Mouse (Mus musculus) heart, postnatal 0 days (tissue): ENCODE measurements around the gene Pfkfb3. TPM values are rescaled to one million over a fixed set of nuclear protein-coding genes. Genes with fewer than 3 reads are reported as not detected.

Source experiments
- ATAC-seq: fragments of 200-750 bp; cut with Nextera tagmentation; 2 replicates; pipeline ENCODE4 v1.8.0; 2017; ENCODE audit warnings: low read depth, moderate number of reproducible peaks, moderate library complexity; ENCODE audit not compliant: insufficient read depth
- DNase-seq: peaks from one replicate; pipeline ENCODE4 v3.0.0-alpha.2; 2016; ENCODE audit warnings: low spot score
- H3K27ac ChIP-seq: fragments of 300-500 bp; sonication (generic); 2 replicates; pipeline ENCODE4 v1.5.1; 2014; ENCODE audit warnings: low read depth, mild to moderate bottlenecking
- H3K27me3 ChIP-seq: fragments of 300-500 bp; sonication (generic); 2 replicates; pipeline ENCODE4 v1.6.1; 2014; ENCODE audit warnings: low read length, mixed read lengths; ENCODE audit not compliant: control insufficient read depth, insufficient read depth
- H3K36me3 ChIP-seq: fragments of 300-500 bp; sonication (generic); replicated peaks from 2 replicates; pipeline ENCODE4 v1.6.1; 2014; ENCODE audit warnings: low read length, mixed read lengths; ENCODE audit not compliant: control insufficient read depth, insufficient read depth
- H3K4me1 ChIP-seq: fragments of 300-500 bp; sonication (generic); 2 replicates; pipeline ENCODE4 v1.6.1; 2014; ENCODE audit warnings: antibody characterized with exemption; ENCODE audit not compliant: control insufficient read depth, insufficient read depth
- H3K4me2 ChIP-seq: fragments of 300-500 bp; sonication (generic); 2 replicates; pipeline ENCODE4 v1.6.1; 2014; ENCODE audit warnings: low read depth, mild to moderate bottlenecking, low read length, moderate library complexity
- H3K4me3 ChIP-seq: fragments of 300-500 bp; sonication (generic); 2 replicates; pipeline ENCODE4 v1.5.1; 2014; ENCODE audit warnings: low read depth, low read length
- H3K9ac ChIP-seq: fragments of 300-500 bp; sonication (generic); replicated peaks from 2 replicates; pipeline ENCODE4 v1.6.1; 2014; ENCODE audit warnings: low read depth, low read length, mixed read lengths
- H3K9me3 ChIP-seq: fragments of 300-500 bp; sonication (generic); replicated peaks from 2 replicates; pipeline ENCODE4 v1.6.1; 2016; ENCODE audit warnings: low read length; ENCODE audit not compliant: control insufficient read depth
- CTCF ChIP-seq: IDR thresholded peaks from 2 replicates; pipeline ENCODE4 v1.5.1; 2016; ENCODE audit warnings: antibody characterized with exemption, control low read depth, low read depth
- EP300 ChIP-seq: IDR thresholded peaks from 2 replicates; pipeline ENCODE4 v1.6.1; 2016; ENCODE audit warnings: antibody characterized with exemption, low read depth
- WGBS: fragments of 180-500 bp; shearing (Covaris S2); extraction: QIAGEN DNeasy Blood & Tissue Kit; methylation state at CpG from one replicate; pipeline ENCODE4 v1.1.7; 2014; 5-methylcytosine and 5-hydroxymethylcytosine counted together
- polyA plus RNA-seq: library from polyadenylated mRNA; unstranded; fragments of >200 nt; fragmentation: Nextera tagmentation; extraction: Ambion mirVana; gene quantifications from 2 replicates; pipeline ENCODE4 v1.2.1, GENCODE M21; 2015
- total RNA-seq: library from RNA; depleted of rRNA; stranded (reverse); fragments of >200 nt; gene quantifications from 2 replicates; pipeline ENCODE4 v1.2.3, GENCODE M21; 2014; ENCODE audit warnings: low replicate concordance

The Pfkfb3 gene
- total and polyA plus RNA-seq, 2 experiments from 2014 or later, result 2.4 to 3.5 TPM

DNA sequence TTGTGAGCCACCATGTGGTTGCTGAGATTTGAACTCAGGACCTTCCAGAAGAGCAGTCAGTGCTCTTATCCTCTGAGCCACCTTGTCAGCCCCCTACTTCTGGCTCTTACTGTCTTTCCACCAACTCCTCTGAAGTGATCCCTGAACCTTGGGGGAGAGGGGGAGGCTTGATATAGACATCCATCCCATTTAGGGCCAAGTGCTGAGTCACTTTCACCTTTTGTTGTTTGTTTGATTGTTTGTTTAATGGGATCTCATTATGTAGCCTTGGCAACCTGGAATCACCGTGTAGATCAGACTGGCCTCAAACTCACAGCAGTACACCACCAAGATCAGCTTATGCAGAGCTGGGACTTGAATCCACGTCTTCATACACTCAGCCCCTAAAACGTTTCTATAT lies 3.4 kb upstream of the Pfkfb3 start:
- H3K4me1 ChIP-seq, result peaks cover 10% of the 10 kb centered on the region; the same call in 1 of the 2 replicates
- ATAC-seq (no peak), DNase-seq (no peak)
- H3K27ac ChIP-seq, result no peak overlapping the region
- H3K9me3 ChIP-seq, result no peaks in the 10 kb centered on the region
- H3K4me3 ChIP-seq, result no peak overlapping the region
- no peaks in the 10 kb centered on the region for H3K27me3 ChIP-seq
- no peak overlapping the region for H3K4me2 ChIP-seq
- no peaks in the 10 kb centered on the region for H3K36me3 ChIP-seq
- 61% methylated on average over 3 of the region's 3 CpGs for whole genome bisulfite sequencing
- H3K9ac ChIP-seq, result no peak overlapping the region
- TF ChIP-seq EP300, result no peak
- no peak for TF ChIP-seq CTCF

DNA sequence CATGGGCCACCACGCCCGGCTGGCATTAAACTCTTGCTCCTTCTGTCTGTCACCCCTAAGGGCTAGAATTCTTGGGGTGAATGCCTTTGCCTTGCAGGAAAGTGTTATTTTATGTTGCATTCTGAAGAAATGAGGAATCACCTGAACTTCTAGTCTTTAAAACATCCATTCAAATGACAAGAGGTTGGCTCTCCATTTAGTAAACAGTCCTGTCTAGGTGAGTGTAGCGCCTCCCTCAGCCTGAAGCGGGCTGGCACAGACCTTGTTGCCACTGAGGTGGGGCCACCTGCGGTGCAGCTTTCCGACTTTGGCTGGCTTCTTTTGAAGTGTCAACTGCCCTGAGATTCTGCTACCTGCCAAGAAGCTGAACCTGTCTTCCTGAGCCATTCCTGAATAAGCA lies 1.4 kb upstream of the Pfkfb3 start:
- Histone ChIP-seq H3K27ac (no peak overlapping the region), H3K27me3 (no peaks in the 10 kb centered on the region), H3K4me3 (no peak overlapping the region), H3K9me3 (no peaks in the 10 kb centered on the region), H3K4me2 (no peak overlapping the region), H3K36me3 (no peaks in the 10 kb centered on the region), H3K4me1 (peaks cover 13% of the 10 kb centered on the region; the same call in 1 of the 2 replicates), H3K9ac (no peak overlapping the region)
- no peak for ATAC-seq
- no peak for TF ChIP-seq CTCF
- TF ChIP-seq EP300, result no peak
- 62% methylated on average over 6 of the region's 6 CpGs for WGBS
- DNase-seq, result no peak

DNA sequence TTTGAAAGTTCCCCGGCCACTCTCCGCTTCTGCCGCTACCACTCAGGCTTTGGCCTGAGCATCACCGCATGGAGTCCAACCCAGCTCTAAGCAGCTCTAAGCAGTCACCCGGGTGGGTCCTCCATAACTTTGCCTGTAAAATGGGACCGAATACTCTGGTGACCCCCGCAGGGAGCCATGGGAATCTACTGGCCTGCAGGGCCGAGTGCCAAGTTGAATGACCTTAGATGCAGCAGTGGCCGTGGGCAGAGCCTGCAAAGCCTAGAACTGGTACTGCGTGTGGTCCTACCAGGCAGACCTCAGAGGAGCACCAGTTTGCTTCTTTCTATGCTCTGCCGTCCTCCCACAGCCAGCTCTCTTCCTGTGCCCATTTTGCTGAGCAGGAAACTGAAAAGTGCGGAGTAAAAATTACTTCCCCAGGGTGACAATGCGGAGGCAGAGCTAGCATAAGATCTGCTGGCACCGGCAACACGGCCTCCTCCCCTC lies 868 bp downstream of the Pfkfb3 start:
- H3K4me1 ChIP-seq, result peaks cover 13% of the 10 kb centered on the region; the same call in 1 of the 2 replicates
- no peaks in the 10 kb centered on the region for H3K27me3 ChIP-seq
- 11% methylated on average over 15 of the region's 15 CpGs for WGBS
- H3K9me3 ChIP-seq, result no peaks in the 10 kb centered on the region
- H3K9ac ChIP-seq, result peak overlapping the region; percentile 60
- H3K4me2 ChIP-seq, result peak overlapping the region; percentile 98
- ATAC-seq (peak; percentile 21), DNase-seq (no peak)
- no peaks in the 10 kb centered on the region for H3K36me3 ChIP-seq
- TF ChIP-seq EP300 (no peak), CTCF (no peak)
- no peak overlapping the region; the same call in 1 of the 2 replicates for H3K27ac ChIP-seq
- peak overlapping the region; percentile 67 for H3K4me3 ChIP-seq

DNA sequence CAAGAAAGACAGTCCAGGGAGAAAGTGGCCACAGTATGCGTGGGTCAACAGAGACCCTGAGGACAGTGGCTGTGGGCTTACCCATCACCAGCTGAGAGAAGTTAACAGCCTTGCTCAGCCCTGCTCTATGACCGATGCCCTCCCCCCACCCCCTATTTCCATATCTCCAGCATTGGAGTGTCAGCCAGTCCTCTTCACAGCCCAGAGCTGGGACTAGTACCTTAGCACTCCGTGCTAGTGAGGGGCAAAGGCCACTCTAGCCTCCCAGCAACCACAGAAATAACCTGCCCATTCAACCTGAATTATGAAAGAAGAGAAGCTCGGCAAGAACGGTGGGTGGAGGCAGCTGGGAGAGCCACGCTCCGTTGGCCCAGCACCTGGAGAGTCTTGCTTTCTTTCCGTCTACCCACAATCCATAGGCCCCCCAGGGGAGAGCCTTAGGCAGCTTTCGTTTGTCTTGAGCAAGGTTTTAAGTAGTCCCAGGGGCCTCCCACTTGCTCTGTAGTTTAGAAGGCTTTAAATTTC lies 1.5 kb downstream of the Pfkfb3 start:
- no peaks in the 10 kb centered on the region for H3K9me3 ChIP-seq
- no peaks in the 10 kb centered on the region for H3K27me3 ChIP-seq
- H3K4me1 ChIP-seq, result peaks cover 13% of the 10 kb centered on the region; the same call in 1 of the 2 replicates
- H3K4me2 ChIP-seq, result peak overlapping the region; percentile 98
- H3K27ac ChIP-seq, result no peak overlapping the region
- H3K9ac ChIP-seq, result no peak overlapping the region; the same call in 1 of the 2 replicates
- WGBS, result 34% methylated on average over 9 of the region's 9 CpGs
- ATAC-seq, result no peak
- H3K4me3 ChIP-seq, result peak overlapping the region; percentile 67
- H3K36me3 ChIP-seq, result no peaks in the 10 kb centered on the region
- no peak for TF ChIP-seq EP300
- no peak for TF ChIP-seq CTCF
- DNase-seq, result no peak

DNA sequence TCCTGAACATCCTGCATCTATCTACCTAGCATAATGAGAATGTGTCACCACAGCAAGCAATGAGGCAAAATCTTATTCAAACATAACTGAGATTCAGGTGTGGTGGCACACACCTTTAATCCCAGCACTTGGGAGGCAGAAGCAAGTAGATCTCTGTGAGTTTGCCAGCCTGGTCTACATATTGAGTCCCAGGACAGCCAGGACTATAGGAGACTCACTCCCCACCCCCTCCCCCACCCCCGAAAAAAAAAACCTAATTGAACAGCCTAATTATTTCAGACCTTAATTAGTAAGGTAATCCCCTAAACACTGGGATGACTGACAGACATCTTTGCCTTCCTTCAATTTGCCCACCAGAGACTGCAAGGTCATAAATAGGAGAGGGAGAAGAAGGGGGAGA lies 2.2 kb downstream of the Pfkfb3 start:
- DNase-seq (no peak), ATAC-seq (no peak)
- no peaks in the 10 kb centered on the region for H3K9me3 ChIP-seq
- H3K9ac ChIP-seq, result no peak overlapping the region
- 18% methylated on average over 1 of the region's 1 CpGs for WGBS
- TF ChIP-seq EP300 (no peak), CTCF (no peak)
- H3K4me2 ChIP-seq, result no peak overlapping the region
- no peaks in the 10 kb centered on the region for H3K36me3 ChIP-seq
- peaks cover 13% of the 10 kb centered on the region; the same call in 1 of the 2 replicates for H3K4me1 ChIP-seq
- no peak overlapping the region for H3K27ac ChIP-seq
- H3K27me3 ChIP-seq, result no peaks in the 10 kb centered on the region
- H3K4me3 ChIP-seq, result no peak overlapping the region

DNA sequence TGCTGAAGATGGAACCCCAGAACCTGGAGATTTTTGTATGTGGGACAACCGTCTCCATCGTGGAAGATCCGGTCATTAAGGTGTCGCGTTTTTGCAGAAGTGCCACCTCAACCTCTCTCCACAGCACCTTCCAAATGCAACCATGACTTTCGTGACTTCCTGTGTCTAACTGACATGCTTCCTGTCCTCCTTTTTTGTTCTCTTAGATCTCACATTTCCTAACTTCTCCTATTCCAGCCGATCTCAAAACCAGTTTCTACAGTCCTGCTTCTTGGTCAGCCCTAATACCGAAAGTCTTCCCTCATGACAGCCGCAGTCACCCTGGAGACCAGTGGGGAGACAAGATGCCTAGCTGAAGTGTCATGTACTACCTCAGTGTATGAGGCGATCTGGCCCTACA lies 5.4 kb downstream of the Pfkfb3 start:
- peaks cover 13% of the 10 kb centered on the region; the same call in 1 of the 2 replicates for H3K4me1 ChIP-seq
- H3K36me3 ChIP-seq, result no peaks in the 10 kb centered on the region
- ATAC-seq (no peak), DNase-seq (no peak)
- peak overlapping the region; percentile 20; the same call in 1 of the 2 replicates for H3K27ac ChIP-seq
- H3K9me3 ChIP-seq, result no peaks in the 10 kb centered on the region
- TF ChIP-seq CTCF (no peak), EP300 (no peak)
- H3K9ac ChIP-seq, result no peak overlapping the region
- no peak overlapping the region for H3K4me2 ChIP-seq
- WGBS, result 77% methylated on average over 10 of the region's 10 CpGs
- H3K27me3 ChIP-seq, result no peaks in the 10 kb centered on the region
- H3K4me3 ChIP-seq, result no peak overlapping the region
